Mouse (Mus musculus): ENCODE results near the gene Ajm1.
A peak's percentile ranks its signal among the peaks of the same experiment; 100 is the strongest.

GRCm38 (mm10) chr2:25574579-25575431, 6.8 kb downstream of the Ajm1 start, which contains the start of the genes Mamdc4 and Phpt1:
- no peak for TF ChIP-seq CTCF (IDR thresholded peaks at IDR 0.05; ENCODE audit: low read depth)
- TF ChIP-seq EP300 (IDR thresholded peaks at IDR 0.05; ENCODE audit: low read depth), result peak; percentile 17; the same call in 1 of the 2 replicates
